Mouse (Mus musculus) MEL (cell line): Measurements from ENCODE around the gene Cdh5. TPM values are rescaled to one million over a fixed set of nuclear protein-coding genes. Genes with fewer than 3 reads are reported as not detected.

Source experiments
- DNase-seq: peaks from one replicate; pipeline ENCODE4 v3.0.0; 2011; ENCODE audit warnings: low read depth, low spot score
- H3K27ac ChIP-seq: 2 replicates; pipeline ENCODE4 v1.5.1; 2012; ENCODE audit warnings: low read depth, mild to moderate bottlenecking, control low read depth, low read length, moderate library complexity; ENCODE audit not compliant: control insufficient read depth
- H3K27me3 ChIP-seq, 2 experiments: fragments of 150-350 bp in 1 of 2; sonication (generic) in 1 of 2; 2 replicates each; pipeline ENCODE4 v1.6.1; 2012; ENCODE audit warnings: low read length in 2 of 2, mild to moderate bottlenecking in 2 of 2, improper control_type of control experiment in 1 of 2, moderate library complexity in 1 of 2; ENCODE audit not compliant: insufficient read depth in 2 of 2, control insufficient read depth in 1 of 2
- H3K36me3 ChIP-seq, 2 experiments: 2 replicates each; pipeline ENCODE4 v1.6.1; 2012 to 2014; ENCODE audit warnings: low read length in 2 of 2, improper control_type of control experiment in 1 of 2, inconsistent platforms in 1 of 2, mild to moderate bottlenecking in 1 of 2; ENCODE audit not compliant: insufficient read depth in 2 of 2, control insufficient read depth in 1 of 2
- H3K4me1 ChIP-seq, 2 experiments: fragments of 150-350 bp in 1 of 2; sonication (generic) in 1 of 2; 2 replicates each; pipeline ENCODE4 v1.6.1; 2012; ENCODE audit warnings: low read length in 2 of 2, improper control_type of control experiment in 1 of 2, mild to moderate bottlenecking in 1 of 2; ENCODE audit not compliant: insufficient read depth in 2 of 2, control insufficient read depth in 1 of 2
- H3K4me3 ChIP-seq, 2 experiments: fragments of 150-350 bp in 1 of 2; sonication (generic) in 1 of 2; 2 replicates each; pipeline ENCODE4 v1.5.1; 2012; ENCODE audit warnings: low read depth in 2 of 2, low read length in 2 of 2, mild to moderate bottlenecking in 2 of 2, moderate library complexity in 2 of 2, control low read depth in 1 of 2, improper control_type of control experiment in 1 of 2; ENCODE audit not compliant: control insufficient read depth in 1 of 2, insufficient read depth in 1 of 2
- H3K79me2 ChIP-seq: 2 replicates; pipeline ENCODE4 v1.6.1; 2012; ENCODE audit warnings: mild to moderate bottlenecking, low read length, moderate library complexity; ENCODE audit not compliant: control insufficient read depth, poor library complexity, insufficient read depth
- H3K9ac ChIP-seq: 2 replicates; pipeline ENCODE4 v1.6.1; 2012; ENCODE audit warnings: low read depth, mild to moderate bottlenecking, control low read depth, low read length, moderate library complexity; ENCODE audit not compliant: control insufficient read depth, poor library complexity, severe bottlenecking
- H3K9me3 ChIP-seq: fragments of 150-350 bp; sonication (generic); replicated peaks from 2 replicates; pipeline ENCODE4 v1.6.1; 2012; ENCODE audit warnings: mild to moderate bottlenecking, low read length, improper control_type of control experiment, moderate library complexity; ENCODE audit not compliant: insufficient read depth
- BHLHE40 ChIP-seq: IDR thresholded peaks from 2 replicates; pipeline ENCODE4 v1.6.1; 2012; ENCODE audit warnings: low read depth, mild to moderate bottlenecking, inconsistent platforms, low read length, improper control_type of control experiment, borderline replicate concordance
- EP300 ChIP-seq, 2 experiments: IDR thresholded peaks; 2 replicates each; pipeline ENCODE4 v1.6.1; 2011; ENCODE audit warnings: improper control_type of control experiment in 2 of 2, low read length in 2 of 2, low read depth in 1 of 2, mild to moderate bottlenecking in 1 of 2
- HCFC1 ChIP-seq: IDR thresholded peaks from 2 replicates; pipeline ENCODE4 v1.6.1; 2012; ENCODE audit warnings: low read depth, mild to moderate bottlenecking, inconsistent platforms, low read length, improper control_type of control experiment, moderate library complexity
- JUND ChIP-seq: IDR thresholded peaks from 2 replicates; pipeline ENCODE4 v1.6.1; 2011; ENCODE audit warnings: low read depth, mild to moderate bottlenecking, improper control_type of control experiment, low read length
- MAX ChIP-seq: IDR thresholded peaks from 2 replicates; pipeline ENCODE4 v1.6.1; 2011; ENCODE audit warnings: low read length, improper control_type of control experiment
- MEF2A ChIP-seq: IDR thresholded peaks from 2 replicates; pipeline ENCODE4 v1.6.1; 2014; ENCODE audit warnings: low read depth, mild to moderate bottlenecking, inconsistent platforms, low read length, improper control_type of control experiment; ENCODE audit not compliant: poor library complexity, insufficient replicate concordance, severe bottlenecking; ENCODE audit errors: extremely low read depth
- NRF1 ChIP-seq: IDR thresholded peaks from 2 replicates; pipeline ENCODE4 v1.6.1; 2014; ENCODE audit warnings: low read depth, mild to moderate bottlenecking, inconsistent platforms, low read length, improper control_type of control experiment, moderate library complexity; ENCODE audit not compliant: poor library complexity, insufficient read depth, severe bottlenecking
- POLR2AphosphoS2 ChIP-seq: IDR thresholded peaks from 2 replicates; pipeline ENCODE4 v1.6.1; 2011; ENCODE audit warnings: low read length, improper control_type of control experiment
- RAD21 ChIP-seq: IDR thresholded peaks from 2 replicates; pipeline ENCODE4 v1.6.1; 2011; ENCODE audit warnings: mild to moderate bottlenecking, low read depth, low read length, improper control_type of control experiment
- RCOR1 ChIP-seq: IDR thresholded peaks from 2 replicates; pipeline ENCODE4 v1.6.1; 2012; ENCODE audit warnings: low read depth, mild to moderate bottlenecking, inconsistent platforms, low read length, improper control_type of control experiment
- TAL1 ChIP-seq: IDR thresholded peaks from 2 replicates; pipeline ENCODE4 v1.6.1; 2012; ENCODE audit warnings: mild to moderate bottlenecking, inconsistent platforms, low read length, moderate library complexity, mixed read lengths
- TCF12 ChIP-seq: IDR thresholded peaks from 2 replicates; pipeline ENCODE4 v1.6.1; 2014; ENCODE audit warnings: low read depth, mild to moderate bottlenecking, inconsistent platforms, low read length, improper control_type of control experiment, moderate library complexity
- UBTF ChIP-seq: IDR thresholded peaks from 2 replicates; pipeline ENCODE4 v1.6.1; 2012; ENCODE audit warnings: low read depth, mild to moderate bottlenecking, inconsistent platforms, low read length, improper control_type of control experiment, moderate library complexity, borderline replicate concordance; ENCODE audit not compliant: insufficient read depth
- USF1 ChIP-seq: IDR thresholded peaks from 2 replicates; pipeline ENCODE4 v1.6.1; 2014; ENCODE audit warnings: low read depth, mild to moderate bottlenecking, inconsistent platforms, low read length, improper control_type of control experiment, moderate library complexity
- USF2 ChIP-seq, 2 experiments: IDR thresholded peaks; 2 replicates each; pipeline ENCODE4 v1.6.1; 2011 to 2012; ENCODE audit warnings: improper control_type of control experiment in 2 of 2, low read length in 2 of 2, borderline replicate concordance in 1 of 2, inconsistent platforms in 1 of 2, low read depth in 1 of 2, mild to moderate bottlenecking in 1 of 2; ENCODE audit not compliant: insufficient read depth in 1 of 2
- ZKSCAN1 ChIP-seq: IDR thresholded peaks from 2 replicates; pipeline ENCODE4 v1.6.1; 2012; ENCODE audit warnings: low read depth, mild to moderate bottlenecking, inconsistent platforms, low read length, improper control_type of control experiment, moderate library complexity
- polyA plus RNA-seq, 2 experiments: library from polyadenylated mRNA; stranded (reverse) in 1 of 2; unstranded in 1 of 2; fragments of >175 nt in 1 of 2; fragments of >200 nt in 1 of 2; gene quantifications; 2 replicates each; pipeline versions ENCODE4 v1.2.1 to v1.2.4; 2012; ENCODE audit warnings: low replicate concordance in 2 of 2, low read depth in 1 of 2; ENCODE audit not compliant: insufficient read length in 2 of 2, insufficient read depth in 1 of 2, missing spikeins in 1 of 2
- total RNA-seq: library from RNA; depleted of rRNA; stranded (reverse); fragments of 300-350 nt; gene quantifications from 2 replicates; pipeline ENCODE4 v1.2.3, GENCODE M21; 2012

Gene Cdh5
- total and polyA plus RNA-seq, 3 experiments = not detected

- TF ChIP-seq EP300 (IDR thresholded peaks at IDR 0.05; ENCODE audit: low read depth in 1 of 2, low read length in 2 of 2) (no peak), MAX (no peak), RCOR1 (no peak), NRF1 (no peak), TAL1 (no peak), UBTF (no peak), BHLHE40 (no peak), JUND (no peak), ZKSCAN1 (no peak), MEF2A (no peak), HCFC1 (no peak), POLR2AphosphoS2 (no peak), USF1 (no peak), USF2 (IDR thresholded peaks at IDR 0.05; ENCODE audit: borderline replicate concordance in 1 of 2, insufficient read depth in 1 of 2, low read depth in 1 of 2, low read length in 2 of 2) (no peak)
- no peaks in the 10 kb centered on the region for H3K9me3 ChIP-seq
- DNase-seq = no peak
Measured at GRCm38 (mm10) chr8:104124534-104124933, 23.1 kb downstream of the Cdh5 start.

GRCm38 (mm10) chr8:104127160-104127883 is 25.9 kb downstream of the Cdh5 start:
- Histone ChIP-seq H3K9ac (no peak overlapping the region), H3K4me1 (no peaks in the 10 kb centered on the region), H3K27me3 (no peaks in the 10 kb centered on the region), H3K36me3 (no peaks in the 10 kb centered on the region), H3K79me2 (no peaks in the 10 kb centered on the region), H3K4me3 (no peak overlapping the region), H3K9me3 (no peaks in the 10 kb centered on the region), H3K27ac (no peak overlapping the region)
- TF ChIP-seq TCF12 (no peak), RAD21 (no peak)
- DNase-seq = no peak

More at GRCm38 (mm10) chr8:104124534-104124933, 23.1 kb downstream of the Cdh5 start:
- H3K79me2 ChIP-seq = no peaks in the 10 kb centered on the region
- no peak overlapping the region for H3K27ac ChIP-seq
- no peaks in the 10 kb centered on the region for H3K27me3 ChIP-seq
- H3K4me1 ChIP-seq = no peaks in the 10 kb centered on the region
- H3K36me3 ChIP-seq = no peaks in the 10 kb centered on the region
- no peak overlapping the region for H3K4me3 ChIP-seq
- H3K9ac ChIP-seq = no peak overlapping the region
